Mouse (Mus musculus) heart, embryonic 14.5 days (tissue): Measurements from ENCODE around the gene Faxc. TPM values are rescaled to one million over a fixed set of nuclear protein-coding genes. Genes with fewer than 3 reads are reported as not detected.
A peak's percentile ranks its signal among the peaks of the same experiment; 100 is the strongest.

Experiments used
- ATAC-seq: fragments of 200-750 bp; cut with Nextera tagmentation; 2 replicates; pipeline ENCODE4 v1.8.0; 2017; ENCODE audit warnings: low read depth, moderate TSS enrichment; ENCODE audit not compliant: insufficient number of reproducible peaks, insufficient read depth, low FRiP score
- H3K27ac ChIP-seq, 2 experiments: fragments of 200-500 bp in 1 of 2; fragments of 300-500 bp in 1 of 2; sonication (generic) in 1 of 2; replicated peaks in 1 of 2; 2 replicates each; pipeline ENCODE4 v1.5.1; 2012 to 2014; ENCODE audit warnings: low read depth in 2 of 2, low read length in 2 of 2, control low read depth in 1 of 2, mild to moderate bottlenecking in 1 of 2, mixed read lengths in 1 of 2; ENCODE audit not compliant: control insufficient read depth in 1 of 2, insufficient read depth in 1 of 2
- H3K27me3 ChIP-seq: fragments of 300-500 bp; sonication (generic); 2 replicates; pipeline ENCODE4 v1.6.1; 2014; ENCODE audit warnings: mild to moderate bottlenecking, low read length, control low read depth; ENCODE audit not compliant: control insufficient read depth, insufficient read depth
- H3K36me3 ChIP-seq: fragments of 300-500 bp; sonication (generic); 2 replicates; pipeline ENCODE4 v1.6.1; 2014; ENCODE audit warnings: mild to moderate bottlenecking, control low read depth, low read length, mixed read lengths; ENCODE audit not compliant: control insufficient read depth, insufficient read depth
- H3K4me1 ChIP-seq, 2 experiments: fragments of 200-500 bp in 1 of 2; fragments of 300-500 bp in 1 of 2; sonication (generic) in 1 of 2; 2 replicates each; pipeline ENCODE4 v1.6.1; 2012 to 2014; ENCODE audit warnings: low read length in 2 of 2, control low read depth in 1 of 2, mixed read lengths in 1 of 2; ENCODE audit not compliant: control insufficient read depth in 2 of 2, insufficient read depth in 2 of 2
- H3K4me2 ChIP-seq: fragments of 300-500 bp; sonication (generic); 2 replicates; pipeline ENCODE4 v1.6.1; 2014; ENCODE audit warnings: mild to moderate bottlenecking, low read length
- H3K4me3 ChIP-seq, 2 experiments: fragments of 200-500 bp in 1 of 2; fragments of 300-500 bp in 1 of 2; sonication (generic) in 1 of 2; 2 replicates each; pipeline ENCODE4 v1.5.1; 2012 to 2014; ENCODE audit warnings: low read length in 2 of 2, mild to moderate bottlenecking in 2 of 2, control low read depth in 1 of 2, low read depth in 1 of 2, moderate library complexity in 1 of 2; ENCODE audit not compliant: control insufficient read depth in 1 of 2, insufficient read depth in 1 of 2
- H3K9ac ChIP-seq: fragments of 300-500 bp; sonication (generic); 2 replicates; pipeline ENCODE4 v1.6.1; 2014; ENCODE audit warnings: mild to moderate bottlenecking, low read length
- H3K9me3 ChIP-seq: fragments of 300-500 bp; sonication (generic); 2 replicates; pipeline ENCODE4 v1.6.1; 2016; ENCODE audit warnings: low read length, control low read depth; ENCODE audit not compliant: control insufficient read depth
- WGBS: fragments of 180-500 bp; shearing (Covaris S2); extraction: QIAGEN DNeasy Blood & Tissue Kit; methylation state at CpG from one replicate; pipeline ENCODE4 v1.1.7; 2014; 5-methylcytosine and 5-hydroxymethylcytosine counted together
- polyA plus RNA-seq: library from polyadenylated mRNA; unstranded; fragments of >200 nt; fragmentation: Nextera tagmentation; extraction: Ambion mirVana; gene quantifications from 2 replicates; pipeline ENCODE4 v1.2.1, GENCODE M21; 2014

Faxc gene
- 3.8 and 4.1 TPM in 2 replicates for polyA plus RNA-seq

DNA sequence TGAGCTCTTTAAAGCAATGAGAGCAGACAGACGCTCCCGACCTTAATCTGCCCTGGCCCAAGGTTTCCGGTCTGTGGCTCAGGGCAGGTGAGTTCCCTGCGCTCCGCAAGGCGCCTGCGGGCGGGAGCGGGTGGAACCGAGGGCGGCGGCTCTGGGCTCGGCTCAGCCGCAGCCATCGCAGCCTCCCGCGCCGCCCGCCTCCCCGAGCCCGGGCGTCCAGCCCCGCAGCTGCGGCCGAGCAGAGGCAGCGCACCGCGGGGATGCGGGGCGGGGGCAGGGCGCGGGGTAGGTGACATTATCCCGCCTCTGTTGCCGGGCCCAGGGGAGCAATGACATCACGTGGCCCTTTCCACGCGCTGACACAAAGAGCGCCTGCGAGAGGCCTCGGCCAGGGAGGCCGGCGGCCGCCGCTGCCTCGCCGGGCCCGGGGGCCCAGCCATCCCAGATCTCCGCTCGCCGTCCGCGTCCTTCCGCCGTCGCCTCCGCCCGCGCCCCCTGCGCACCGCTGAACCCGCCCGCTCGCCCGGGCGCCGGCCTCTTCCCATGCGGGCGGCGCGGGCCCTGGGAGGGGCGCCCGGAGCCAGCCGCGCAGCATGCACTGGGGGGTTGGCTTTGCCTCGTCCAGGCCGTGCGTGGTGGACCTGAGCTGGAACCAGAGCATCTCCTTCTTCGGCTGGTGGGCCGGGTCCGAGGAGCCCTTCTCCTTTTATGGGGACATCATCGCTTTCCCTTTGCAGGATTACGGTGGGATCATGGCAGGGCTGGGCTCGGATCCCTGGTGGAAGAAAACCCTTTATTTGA is at the start of gene Faxc:
Gene Faxc (plus strand): TSS at position 359 of the 801 bp plus-strand sequence.
- WGBS, result under 1% methylated on average over 47 of the region's 83 CpGs
- Histone ChIP-seq H3K36me3 (no peaks in the 10 kb centered on the region), H3K27me3 (no peaks in the 10 kb centered on the region), H3K4me1 (peaks cover 0 to 4% of the 10 kb centered on the region in 2 experiments; a peak in 1 of 4 replicates), H3K9me3 (no peaks in the 10 kb centered on the region), H3K27ac (peak within 1 kb of the TSS in 1 of 2 experiments; percentile 62; a peak in 3 of 4 replicates), H3K4me2 (peak within 1 kb of the TSS; percentile 87), H3K9ac (peak within 1 kb of the TSS; percentile 84), H3K4me3 (peak within 1 kb of the TSS; percentile 69 to 79)
- ATAC-seq, result peak; percentile 79

DNA sequence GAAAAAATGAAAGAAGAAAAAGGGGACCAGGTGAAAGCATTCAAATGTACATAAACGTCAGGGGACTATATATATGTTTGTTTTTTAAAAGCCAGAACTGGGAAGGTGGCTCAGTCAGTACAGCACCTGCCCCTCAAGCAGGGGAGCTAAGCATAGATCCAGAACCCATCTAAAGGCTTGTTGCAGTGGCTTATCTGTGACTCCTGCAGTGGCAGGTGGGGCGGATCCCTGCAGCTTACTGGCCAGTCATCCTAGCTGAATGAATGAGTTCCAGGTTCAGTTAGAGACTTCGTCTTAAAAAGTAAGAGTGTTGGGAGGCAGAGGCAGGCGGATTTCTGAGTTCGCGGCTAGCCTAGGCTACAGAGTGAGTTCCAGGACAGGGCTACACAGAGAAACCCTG is 48.3 kb upstream of the Faxc start:
- no peak for ATAC-seq
- Histone ChIP-seq H3K9me3 (no peaks in the 10 kb centered on the region), H3K4me3 (no peak overlapping the region)

DNA sequence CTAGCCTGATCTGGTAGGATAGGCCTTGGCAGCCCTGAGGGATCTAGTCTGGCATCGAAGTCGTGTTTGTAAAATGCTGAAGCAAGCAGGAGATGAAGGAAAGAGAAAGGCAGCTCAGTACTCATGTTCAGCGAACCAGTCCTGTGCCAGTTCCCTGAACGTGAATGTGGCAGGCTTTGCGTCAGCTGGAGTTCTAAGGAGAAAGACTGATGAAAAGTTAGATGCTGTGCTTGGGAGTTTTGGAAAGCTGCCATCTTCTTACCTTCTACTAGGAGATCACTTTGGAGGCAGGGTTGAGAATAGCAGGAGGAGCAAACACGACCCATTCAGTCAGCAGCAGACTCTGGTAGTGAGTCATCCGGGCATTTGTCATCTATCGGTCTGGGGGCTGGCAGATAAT is 45.3 kb upstream of the Faxc start:
- Histone ChIP-seq H3K4me3 (no peak overlapping the region), H3K9ac (no peak overlapping the region), H3K9me3 (no peaks in the 10 kb centered on the region), H3K27ac (no peak overlapping the region), H3K36me3 (no peaks in the 10 kb centered on the region), H3K4me2 (no peak overlapping the region), H3K27me3 (no peaks in the 10 kb centered on the region), H3K4me1 (no peaks in the 10 kb centered on the region)
- 74% methylated on average over 8 of the region's 8 CpGs for WGBS
- ATAC-seq, result no peak

More for the DNA sequence above, 48.3 kb upstream of the Faxc start:
- Histone ChIP-seq H3K27ac (no peak overlapping the region), H3K9ac (no peak overlapping the region), H3K4me2 (no peak overlapping the region), H3K36me3 (0 out of 2 replicates have a peak, but pooled peaks cover 3% of the 10 kb centered on the region), H3K27me3 (no peaks in the 10 kb centered on the region), H3K4me1 (peaks cover 0 to 9% of the 10 kb centered on the region in 2 experiments; a peak in 1 of 4 replicates)
- WGBS, result 91% methylated on average over 6 of the region's 6 CpGs

DNA sequence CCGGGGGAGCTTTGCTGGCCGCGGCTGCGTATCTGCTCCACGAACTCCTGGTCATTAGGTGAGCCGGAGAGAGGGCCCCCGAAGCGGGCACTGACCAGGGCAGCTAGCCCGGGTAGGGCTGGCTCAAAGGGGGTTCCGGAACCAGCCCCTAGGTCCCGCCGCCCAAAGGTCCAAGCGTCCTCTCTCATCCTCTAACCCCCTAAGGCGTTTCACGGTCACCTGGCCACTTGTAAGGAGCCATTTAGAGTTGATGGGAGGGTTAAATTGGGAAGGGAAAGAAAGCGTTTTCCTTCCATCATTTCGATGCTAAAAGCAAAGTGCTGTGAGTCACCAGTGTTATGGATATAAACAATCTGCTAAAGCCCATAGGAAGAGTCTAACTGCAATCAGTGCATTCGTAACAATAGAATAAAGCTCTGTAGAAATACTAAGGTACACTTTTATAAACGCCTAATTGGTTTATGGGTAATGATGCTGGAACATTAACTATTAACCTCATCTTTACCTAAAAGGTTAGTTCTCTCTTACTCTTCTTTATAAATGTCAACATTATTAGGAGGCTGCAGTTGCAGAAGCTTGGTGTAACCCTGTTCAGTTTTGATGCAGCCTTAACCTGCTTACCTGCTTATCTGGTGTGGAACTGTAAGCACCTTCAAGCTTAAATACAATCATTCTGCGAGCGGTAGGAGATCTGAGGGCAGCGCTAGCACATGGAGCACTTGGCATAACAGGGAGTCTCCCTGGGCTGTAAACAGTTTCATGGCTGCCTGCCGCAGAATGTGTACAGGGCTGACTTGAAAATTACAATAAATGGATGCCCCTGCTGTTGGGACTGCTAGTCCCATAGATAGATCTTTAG is 872 bp downstream of the Faxc start:
- Histone ChIP-seq H3K36me3 (0 out of 2 replicates have a peak, but pooled peaks cover under 1% of the 10 kb centered on the region), H3K4me2 (peak overlapping the region; percentile 87), H3K4me3 (peak overlapping the region; percentile 69 to 79), H3K27me3 (no peaks in the 10 kb centered on the region), H3K27ac (peak overlapping the region in 1 of 2 experiments; percentile 62; a peak in 1 of 4 replicates), H3K9ac (peak overlapping the region; percentile 84), H3K9me3 (no peaks in the 10 kb centered on the region), H3K4me1 (peaks cover 0 to 4% of the 10 kb centered on the region in 2 experiments; a peak in 1 of 4 replicates)
- WGBS, result 17% methylated on average over 23 of the region's 23 CpGs
- 0 out of 2 replicates have a peak, but pooled peaks have one; percentile 20 for ATAC-seq

DNA sequence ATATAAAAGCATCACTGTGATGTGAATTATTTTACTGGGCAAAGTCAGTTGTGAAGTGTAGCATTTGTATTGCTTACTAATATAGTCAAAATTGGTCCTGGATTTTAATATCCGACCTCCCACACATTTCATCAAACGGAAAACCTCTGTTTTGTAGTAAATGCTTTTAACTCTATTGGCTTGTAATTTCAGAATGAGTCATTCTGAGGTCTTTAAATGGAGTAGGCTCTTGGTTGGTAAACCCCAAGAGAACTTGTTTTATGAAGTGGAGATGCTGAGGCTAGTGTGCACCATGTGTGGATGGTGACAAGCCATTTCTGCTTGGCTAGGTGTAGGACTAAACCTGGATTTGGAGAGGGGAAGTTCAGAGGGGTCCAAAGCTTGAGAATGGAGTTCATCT is 4.2 kb downstream of the Faxc start:
- no peaks in the 10 kb centered on the region for H3K27me3 ChIP-seq
- peaks cover 0 to 4% of the 10 kb centered on the region in 2 experiments; a peak in 1 of 4 replicates for H3K4me1 ChIP-seq
- no peak overlapping the region for H3K4me2 ChIP-seq
- H3K9me3 ChIP-seq, result no peaks in the 10 kb centered on the region
- WGBS, result 85% methylated on average over 2 of the region's 2 CpGs
- ATAC-seq, result no peak
- 0 out of 2 replicates have a peak, but pooled peaks cover 3% of the 10 kb centered on the region for H3K36me3 ChIP-seq
- no peak overlapping the region for H3K27ac ChIP-seq
- H3K9ac ChIP-seq, result no peak overlapping the region
- no peak overlapping the region for H3K4me3 ChIP-seq

DNA sequence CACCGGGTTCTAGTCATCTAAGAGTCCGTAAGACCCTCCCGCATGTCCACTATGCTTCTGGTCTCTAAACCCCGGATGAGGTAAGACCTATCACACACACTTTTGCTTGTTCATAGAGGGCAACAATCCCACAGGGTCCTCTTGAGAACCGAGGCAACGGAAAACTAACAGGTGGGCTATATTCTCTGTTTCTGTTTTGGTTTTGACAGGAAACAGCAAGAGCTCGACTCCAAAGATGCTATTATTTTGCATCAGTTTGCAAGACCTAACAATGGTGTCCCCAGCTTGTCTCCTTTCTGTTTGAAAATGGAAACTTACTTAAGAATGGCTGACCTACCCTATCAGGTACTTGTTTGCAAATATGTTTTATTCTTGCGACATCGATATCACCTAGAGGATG is 5.3 kb downstream of the Faxc start:
- Histone ChIP-seq H3K4me3 (no peak overlapping the region), H3K4me2 (no peak overlapping the region), H3K9me3 (no peaks in the 10 kb centered on the region), H3K27me3 (no peaks in the 10 kb centered on the region), H3K4me1 (0 out of 4 replicates have a peak, but pooled peaks cover 0 to 4% of the 10 kb centered on the region in 2 experiments), H3K27ac (no peak overlapping the region), H3K36me3 (0 out of 2 replicates have a peak, but pooled peaks cover 3% of the 10 kb centered on the region), H3K9ac (no peak overlapping the region)
- ATAC-seq, result no peak
- 88% methylated on average over 9 of the region's 9 CpGs for WGBS

DNA sequence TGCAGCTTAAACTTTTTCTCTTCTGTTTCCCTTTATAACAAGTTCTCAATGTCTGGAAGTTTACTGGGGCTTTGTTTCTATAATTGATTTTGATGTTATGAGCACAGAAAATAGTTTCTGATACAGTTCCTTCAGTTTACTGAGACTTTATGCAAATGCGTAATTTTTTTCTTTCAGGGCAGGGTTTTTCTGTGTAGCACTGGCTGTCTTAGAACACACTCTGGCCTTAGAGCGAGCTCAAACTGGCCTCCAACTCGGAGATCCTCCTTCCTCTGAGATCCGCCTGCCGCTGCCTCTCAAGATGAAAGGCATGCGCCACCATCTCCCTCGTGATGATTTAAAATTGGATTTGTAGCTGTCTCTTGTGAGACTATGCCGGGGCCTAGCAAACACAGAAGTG is 6.8 kb downstream of the Faxc start:
- Histone ChIP-seq H3K4me2 (no peak overlapping the region), H3K27me3 (no peaks in the 10 kb centered on the region), H3K9ac (no peak overlapping the region), H3K4me3 (no peak overlapping the region), H3K4me1 (no peaks in the 10 kb centered on the region), H3K36me3 (0 out of 2 replicates have a peak, but pooled peaks cover 3% of the 10 kb centered on the region), H3K9me3 (no peaks in the 10 kb centered on the region), H3K27ac (no peak overlapping the region)
- WGBS, result 81% methylated on average over 8 of the region's 8 CpGs
- no peak for ATAC-seq
